Mouse (Mus musculus): ENCODE measurements at regions not wholly inside any gene's neighbourhood (a gene's known extent, or its start where the extent isn't known, plus 50 kb on each side); places are given as distances from the start of the nearest gene placed in this dataset.
A peak's percentile ranks its signal among the peaks of the same experiment; 100 is the strongest.

DNA sequence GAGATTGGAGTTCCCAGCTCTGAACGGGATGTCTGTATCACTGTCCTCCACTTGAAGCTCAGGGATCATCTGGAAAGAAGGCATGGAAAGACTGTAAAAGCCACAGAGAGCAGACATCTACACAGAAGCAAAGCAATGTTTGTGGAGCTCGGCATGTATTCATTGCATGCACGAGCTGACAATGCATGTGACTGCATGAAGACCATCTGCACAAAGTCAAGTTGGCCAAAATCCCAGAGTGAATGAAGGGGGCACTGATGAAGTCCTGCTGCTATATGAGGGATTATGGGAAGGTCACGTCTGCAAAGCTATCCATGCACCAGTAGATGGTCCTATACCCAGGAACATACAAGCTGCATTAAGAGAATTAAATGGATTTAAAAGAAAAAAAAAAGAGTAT lies 317.6 kb upstream of the Sox9 start:
- ATAC-seq (replicated peaks): no peak
- 70% methylated on average over 4 of the region's 4 CpGs for WGBS
- Histone ChIP-seq H3K4me3 (no peak overlapping the region), H3K9ac (replicated peaks) (no peak overlapping the region), H3K36me3 (no peaks in the 10 kb centered on the region), H3K27me3 (no peaks in the 10 kb centered on the region), H3K4me1 (no peaks in the 10 kb centered on the region), H3K4me2 (replicated peaks) (no peak overlapping the region), H3K9me3 (no peaks in the 10 kb centered on the region), H3K27ac (replicated peaks) (no peak overlapping the region)

DNA sequence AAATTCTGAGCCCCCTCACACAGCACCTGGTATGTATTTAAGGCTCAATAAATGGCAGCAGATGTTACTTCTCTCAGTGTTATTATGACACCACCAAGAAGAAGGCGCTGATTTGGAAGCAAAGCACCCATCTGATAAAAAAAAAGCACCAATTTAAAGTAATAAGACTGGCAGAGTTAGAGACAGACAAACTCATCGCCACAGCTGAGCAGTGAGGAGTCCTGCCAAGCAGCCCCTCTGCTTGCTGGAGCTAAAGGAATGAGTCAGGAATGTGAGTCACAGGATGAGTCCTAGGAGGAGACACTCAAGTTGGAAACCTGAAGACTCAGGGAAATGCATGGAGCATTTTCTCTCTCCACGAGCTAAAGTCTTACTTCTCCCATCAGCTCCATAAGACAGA lies 311.7 kb upstream of the Sox9 start:
- H3K27ac ChIP-seq (replicated peaks): no peak overlapping the region
- no peaks in the 10 kb centered on the region for H3K9me3 ChIP-seq
- H3K4me3 ChIP-seq: no peak overlapping the region
- no peaks in the 10 kb centered on the region for H3K36me3 ChIP-seq
- H3K27me3 ChIP-seq: no peaks in the 10 kb centered on the region
- H3K9ac ChIP-seq (replicated peaks): no peak overlapping the region
- no peaks in the 10 kb centered on the region for H3K4me1 ChIP-seq
- H3K4me2 ChIP-seq (replicated peaks): no peak overlapping the region
- 60% methylated on average over 3 of the region's 3 CpGs for WGBS
- no peak for ATAC-seq (replicated peaks)

DNA sequence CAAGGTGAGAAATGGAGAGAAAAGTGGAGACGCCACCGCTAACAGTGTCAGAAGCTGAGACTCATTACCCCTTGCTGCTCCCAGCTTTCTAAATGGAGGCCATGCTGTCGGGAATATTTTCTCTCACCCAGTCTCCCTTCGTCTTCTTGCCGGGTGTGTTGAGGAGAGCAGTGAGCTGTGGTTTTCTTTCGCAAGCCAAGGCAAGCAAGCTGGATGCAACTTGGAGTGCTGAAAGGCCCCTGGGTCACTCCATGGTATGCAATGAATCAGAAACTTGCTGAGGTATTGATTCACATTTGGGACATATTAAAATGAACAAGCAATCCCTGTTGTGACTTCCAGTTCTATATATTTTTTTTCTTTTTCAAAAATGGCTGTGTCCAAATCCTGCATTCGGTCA lies 308.8 kb upstream of the Sox9 start:
- 86% methylated on average over 7 of the region's 7 CpGs for WGBS
- no peak for ATAC-seq (replicated peaks)

DNA sequence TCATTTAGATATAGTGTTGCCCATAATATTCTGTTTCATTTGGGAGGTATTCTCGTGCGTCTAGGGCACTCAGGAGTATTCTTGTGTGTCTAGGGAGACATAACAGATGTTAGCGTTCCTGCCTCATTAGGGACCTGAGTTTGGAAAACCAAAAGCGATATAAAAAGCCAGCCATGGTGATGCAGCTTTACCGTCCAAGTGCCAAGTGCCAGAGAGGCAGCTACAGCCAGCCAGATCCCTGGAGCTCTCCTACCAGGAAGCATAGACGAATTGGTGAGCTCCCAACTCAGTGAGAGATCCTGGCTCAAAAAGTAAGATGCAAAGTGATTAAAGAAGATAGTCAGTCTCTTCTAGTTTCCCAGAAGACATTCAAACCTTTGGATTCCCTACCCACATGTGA lies 308.3 kb upstream of the Sox9 start:
- WGBS: 70% methylated on average over 6 of the region's 6 CpGs

More for the DNA sequence above, 308.8 kb upstream of the Sox9 start:
- H3K27me3 ChIP-seq: no peaks in the 10 kb centered on the region
- no peaks in the 10 kb centered on the region for H3K4me1 ChIP-seq
- H3K27ac ChIP-seq (replicated peaks): no peak overlapping the region
- H3K36me3 ChIP-seq: no peaks in the 10 kb centered on the region
- no peak overlapping the region for H3K4me3 ChIP-seq
- H3K4me2 ChIP-seq (replicated peaks): no peak overlapping the region
- no peak overlapping the region for H3K9ac ChIP-seq (replicated peaks)
- no peaks in the 10 kb centered on the region for H3K9me3 ChIP-seq

DNA sequence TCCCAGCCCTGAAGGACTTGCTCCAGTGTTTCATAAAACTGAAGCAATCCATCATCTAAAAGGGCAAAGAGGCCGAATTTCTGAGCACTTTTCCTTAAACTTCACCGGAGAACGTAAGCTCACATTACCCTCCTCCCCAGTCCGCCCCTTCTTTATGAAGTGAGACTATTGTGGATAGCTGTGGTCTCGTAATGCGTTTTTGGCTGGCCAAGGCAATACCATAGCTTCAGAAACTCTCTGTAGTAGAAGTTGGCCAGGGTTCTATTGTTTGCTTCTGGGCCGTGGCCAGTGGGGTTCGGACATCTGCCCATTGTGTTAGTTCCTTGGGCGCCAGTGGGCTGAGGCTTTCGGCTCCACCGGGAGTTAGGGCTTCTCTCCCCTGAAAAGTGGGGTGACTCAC lies 301.7 kb upstream of the Sox9 start:
- Histone ChIP-seq H3K27me3 (no peaks in the 10 kb centered on the region), H3K4me2 (replicated peaks) (0 out of 2 replicates have a peak overlapping the region, but pooled peaks have one; percentile 25), H3K4me1 (peaks cover 6% of the 10 kb centered on the region), H3K27ac (replicated peaks) (no peak overlapping the region), H3K9me3 (no peaks in the 10 kb centered on the region), H3K9ac (replicated peaks) (no peak overlapping the region), H3K4me3 (no peak overlapping the region), H3K36me3 (no peaks in the 10 kb centered on the region)
- WGBS: 69% methylated on average over 11 of the region's 11 CpGs
- ATAC-seq (replicated peaks): no peak

More for the DNA sequence above, 308.3 kb upstream of the Sox9 start:
- no peak overlapping the region for H3K4me2 ChIP-seq (replicated peaks)
- H3K27me3 ChIP-seq: no peaks in the 10 kb centered on the region
- no peak overlapping the region for H3K27ac ChIP-seq (replicated peaks)
- H3K9ac ChIP-seq (replicated peaks): no peak overlapping the region
- H3K4me1 ChIP-seq: no peaks in the 10 kb centered on the region
- no peaks in the 10 kb centered on the region for H3K9me3 ChIP-seq
- no peak overlapping the region for H3K4me3 ChIP-seq
- ATAC-seq (replicated peaks): no peak
- no peaks in the 10 kb centered on the region for H3K36me3 ChIP-seq

DNA sequence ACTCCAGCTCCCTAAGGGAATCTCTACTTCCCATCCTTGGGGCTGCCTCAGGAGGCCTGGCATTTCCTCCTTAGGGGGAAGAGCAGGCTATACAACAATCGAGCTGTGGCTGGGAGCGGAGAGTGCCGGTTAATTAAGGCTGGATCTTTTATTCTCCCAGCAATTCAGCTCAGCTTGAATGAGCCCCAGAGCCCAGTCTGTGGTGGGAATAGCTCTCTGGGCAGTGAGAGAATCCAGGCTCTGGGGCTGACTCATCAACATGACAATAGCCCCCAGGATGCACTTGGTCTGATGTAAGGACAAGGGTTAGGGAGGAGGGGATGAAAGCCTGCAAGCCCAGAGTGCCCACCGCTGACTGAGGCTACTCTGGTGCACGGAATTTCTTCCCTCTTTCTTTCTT lies 280.2 kb upstream of the Sox9 start:
- 0 out of 2 replicates have a peak overlapping the region, but pooled peaks have one; percentile 0 for H3K9ac ChIP-seq (replicated peaks)
- no peak overlapping the region for H3K4me2 ChIP-seq (replicated peaks)

DNA sequence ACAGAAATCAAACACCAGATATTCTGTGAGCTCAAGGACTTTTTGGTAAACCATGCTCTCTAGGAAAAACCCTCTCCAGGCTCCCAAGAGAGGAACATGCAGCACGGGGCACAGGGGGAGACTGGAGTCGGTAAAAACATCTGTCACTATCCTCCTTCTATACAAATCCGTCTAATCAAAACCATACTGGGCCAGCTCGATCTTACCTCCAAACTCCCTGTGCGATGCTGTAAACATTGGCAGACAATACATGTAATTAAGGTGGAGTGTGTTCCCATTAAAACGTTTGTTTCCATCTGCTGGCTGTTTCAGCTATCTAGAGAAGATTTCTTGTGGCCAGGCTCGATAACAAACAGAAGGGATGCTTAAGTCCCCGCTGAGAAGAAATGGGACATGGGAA lies 262.9 kb upstream of the Sox9 start:
- no peak overlapping the region for H3K4me2 ChIP-seq (replicated peaks)
- H3K36me3 ChIP-seq: no peaks in the 10 kb centered on the region
- no peak overlapping the region for H3K9ac ChIP-seq (replicated peaks)
- H3K9me3 ChIP-seq: no peaks in the 10 kb centered on the region
- WGBS: 50% methylated on average over 8 of the region's 8 CpGs
- no peak for ATAC-seq (replicated peaks)
- H3K27me3 ChIP-seq: no peaks in the 10 kb centered on the region
- no peaks in the 10 kb centered on the region for H3K4me1 ChIP-seq
- H3K4me3 ChIP-seq: no peak overlapping the region
- H3K27ac ChIP-seq (replicated peaks): no peak overlapping the region

More for the DNA sequence above, 280.2 kb upstream of the Sox9 start:
- Histone ChIP-seq H3K4me3 (no peak overlapping the region), H3K36me3 (no peaks in the 10 kb centered on the region), H3K27ac (replicated peaks) (peak overlapping the region; percentile 63), H3K4me1 (peaks cover 18% of the 10 kb centered on the region), H3K9me3 (no peaks in the 10 kb centered on the region), H3K27me3 (no peaks in the 10 kb centered on the region)
- peak; percentile 98 for ATAC-seq (replicated peaks)
- 0% methylated on average over 5 of the region's 5 CpGs for WGBS

DNA sequence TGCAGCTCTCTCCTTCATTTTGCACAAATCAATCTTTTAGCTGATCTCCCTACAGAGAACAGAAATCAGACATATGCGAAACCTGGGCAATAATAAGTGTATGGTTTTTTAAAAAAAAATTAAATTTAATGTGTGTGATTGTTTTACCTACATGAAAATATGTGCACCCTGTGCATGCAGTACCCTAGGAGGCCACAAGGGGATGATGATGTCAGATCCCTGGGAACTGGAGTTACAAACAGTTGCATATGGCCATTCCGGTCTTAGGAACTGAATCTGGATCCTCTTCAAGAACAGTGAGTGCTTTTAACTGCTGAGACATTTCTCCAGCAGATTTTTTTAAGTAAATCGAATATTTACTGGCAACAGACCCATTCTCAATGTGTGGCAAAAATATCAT lies 257.0 kb upstream of the Sox9 start:
- Histone ChIP-seq H3K4me3 (no peak overlapping the region), H3K9ac (replicated peaks) (no peak overlapping the region), H3K4me2 (replicated peaks) (no peak overlapping the region), H3K36me3 (no peaks in the 10 kb centered on the region), H3K4me1 (no peaks in the 10 kb centered on the region), H3K9me3 (no peaks in the 10 kb centered on the region), H3K27ac (replicated peaks) (no peak overlapping the region), H3K27me3 (no peaks in the 10 kb centered on the region)
- 93% methylated on average over 3 of the region's 3 CpGs for WGBS
- ATAC-seq (replicated peaks): no peak

DNA sequence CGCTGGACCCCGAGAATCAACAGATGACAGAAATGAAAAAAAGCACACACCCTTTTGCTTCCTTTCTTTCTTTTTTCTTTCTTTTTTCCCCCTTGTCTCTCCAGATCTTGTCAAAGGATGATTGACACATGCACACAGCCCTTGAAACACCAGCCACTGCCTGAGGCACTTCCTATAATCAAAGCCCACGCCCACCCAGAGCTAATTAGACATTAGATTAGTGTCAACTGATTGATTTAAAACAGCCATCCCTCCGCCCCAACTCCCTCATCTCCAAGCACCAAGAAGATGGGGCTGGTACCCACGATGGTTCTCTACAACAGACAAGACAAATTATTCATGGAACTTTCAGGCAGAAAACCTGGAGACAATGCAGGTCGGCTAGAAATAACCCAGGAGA lies 239.5 kb upstream of the Sox9 start:
- no peak for ATAC-seq (replicated peaks)

DNA sequence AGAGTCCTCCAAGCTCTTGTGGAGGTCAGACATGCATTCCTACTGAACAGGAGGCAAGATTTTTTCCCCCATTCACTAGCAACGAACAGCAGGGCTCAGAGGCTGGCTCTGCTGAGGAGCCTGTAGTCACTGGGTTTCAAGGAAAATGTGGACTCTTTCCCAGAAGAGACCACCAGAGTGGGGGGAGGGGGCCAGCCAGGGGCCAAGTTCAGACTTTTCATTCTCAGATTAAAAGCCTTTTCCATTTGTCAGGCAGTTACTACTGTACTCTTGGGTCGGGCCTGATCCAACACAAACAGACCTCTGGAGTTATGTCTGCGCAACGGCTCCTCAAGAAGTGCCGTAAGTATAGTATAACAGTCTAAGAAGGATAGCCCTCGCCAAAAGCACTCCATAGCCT lies 238.6 kb upstream of the Sox9 start:
- no peak overlapping the region for H3K27ac ChIP-seq (replicated peaks)
- no peak overlapping the region for H3K4me2 ChIP-seq (replicated peaks)
- H3K9me3 ChIP-seq: no peaks in the 10 kb centered on the region
- H3K4me1 ChIP-seq: peaks cover 12% of the 10 kb centered on the region
- 70% methylated on average over 6 of the region's 6 CpGs for WGBS
- no peaks in the 10 kb centered on the region for H3K27me3 ChIP-seq
- no peaks in the 10 kb centered on the region for H3K36me3 ChIP-seq
- no peak overlapping the region for H3K9ac ChIP-seq (replicated peaks)
- ATAC-seq (replicated peaks): no peak
- no peak overlapping the region for H3K4me3 ChIP-seq

More for the DNA sequence above, 239.5 kb upstream of the Sox9 start:
- no peak overlapping the region for H3K27ac ChIP-seq (replicated peaks)
- H3K9me3 ChIP-seq: no peaks in the 10 kb centered on the region
- H3K4me1 ChIP-seq: peaks cover 12% of the 10 kb centered on the region
- H3K4me2 ChIP-seq (replicated peaks): no peak overlapping the region
- no peak overlapping the region for H3K9ac ChIP-seq (replicated peaks)
- no peaks in the 10 kb centered on the region for H3K36me3 ChIP-seq
- H3K27me3 ChIP-seq: no peaks in the 10 kb centered on the region
- H3K4me3 ChIP-seq: no peak overlapping the region
- WGBS: 2% methylated on average over 6 of the region's 6 CpGs

DNA sequence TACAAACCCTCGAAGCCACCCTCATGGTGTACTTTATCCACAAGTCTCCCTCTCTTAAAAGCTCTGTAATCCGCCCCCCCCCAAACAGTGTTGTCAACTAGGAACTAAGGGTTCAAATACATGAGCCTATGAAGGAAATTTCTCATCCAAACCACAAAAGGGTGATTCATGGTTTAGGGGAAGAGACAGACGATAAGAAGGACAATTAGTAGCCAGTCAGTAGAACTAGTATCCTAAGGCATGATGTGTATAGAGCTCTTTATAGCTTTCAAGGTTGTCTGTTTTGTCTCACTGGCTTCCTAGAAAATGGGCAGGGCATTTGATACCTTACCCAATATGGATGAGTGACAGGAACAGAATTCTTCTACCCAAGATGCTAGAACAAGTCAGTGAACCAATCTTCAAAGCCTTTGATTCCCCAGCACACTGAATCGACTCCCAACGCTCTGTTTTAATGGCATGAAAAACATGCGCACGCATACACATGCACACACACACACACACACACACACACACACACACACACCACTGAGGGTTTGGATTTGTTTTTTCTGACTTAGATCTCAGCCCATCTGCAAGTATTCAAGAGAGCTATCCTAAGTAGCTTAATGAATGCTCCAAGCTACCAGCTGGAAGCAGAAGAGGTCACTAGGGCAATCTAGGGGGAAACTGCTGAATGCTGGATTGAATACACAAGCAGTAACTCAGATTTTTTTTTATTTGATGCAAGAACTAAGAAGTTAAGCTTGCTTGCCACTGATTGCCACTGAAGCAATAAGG lies 236.6 kb upstream of the Sox9 start:
- Histone ChIP-seq H3K4me2 (replicated peaks) (no peak overlapping the region), H3K27ac (replicated peaks) (no peak overlapping the region), H3K9ac (replicated peaks) (no peak overlapping the region), H3K27me3 (no peaks in the 10 kb centered on the region), H3K36me3 (no peaks in the 10 kb centered on the region), H3K4me1 (peaks cover 12% of the 10 kb centered on the region), H3K9me3 (no peaks in the 10 kb centered on the region), H3K4me3 (no peak overlapping the region)
- ATAC-seq (replicated peaks): no peak
- 75% methylated on average over 7 of the region's 7 CpGs for WGBS

DNA sequence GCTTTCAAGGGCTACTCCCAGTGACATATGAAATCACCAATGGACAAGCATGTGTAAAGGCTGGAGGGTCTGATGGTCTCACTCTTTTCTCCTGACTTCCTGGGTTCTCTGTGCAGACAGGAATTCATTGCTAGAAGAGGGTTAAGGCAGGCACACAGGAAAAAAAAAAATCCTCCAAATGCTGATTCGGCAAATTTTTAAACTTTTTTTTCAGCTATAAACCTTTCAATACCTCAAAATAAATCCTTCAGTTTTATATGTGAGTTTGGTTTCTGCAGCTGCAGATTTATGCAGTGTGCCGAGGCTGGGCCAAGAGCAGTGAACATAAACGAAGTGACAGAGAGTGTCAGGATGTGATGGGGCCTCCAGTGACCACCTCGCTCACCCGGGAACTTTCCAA lies 235.9 kb upstream of the Sox9 start:
- peaks cover 12% of the 10 kb centered on the region for H3K4me1 ChIP-seq
- no peaks in the 10 kb centered on the region for H3K27me3 ChIP-seq
- H3K9me3 ChIP-seq: no peaks in the 10 kb centered on the region
- H3K4me2 ChIP-seq (replicated peaks): no peak overlapping the region
- H3K4me3 ChIP-seq: no peak overlapping the region
- no peaks in the 10 kb centered on the region for H3K36me3 ChIP-seq
- H3K9ac ChIP-seq (replicated peaks): no peak overlapping the region
- H3K27ac ChIP-seq (replicated peaks): no peak overlapping the region
- WGBS: 72% methylated on average over 5 of the region's 5 CpGs
- no peak for ATAC-seq (replicated peaks)

DNA sequence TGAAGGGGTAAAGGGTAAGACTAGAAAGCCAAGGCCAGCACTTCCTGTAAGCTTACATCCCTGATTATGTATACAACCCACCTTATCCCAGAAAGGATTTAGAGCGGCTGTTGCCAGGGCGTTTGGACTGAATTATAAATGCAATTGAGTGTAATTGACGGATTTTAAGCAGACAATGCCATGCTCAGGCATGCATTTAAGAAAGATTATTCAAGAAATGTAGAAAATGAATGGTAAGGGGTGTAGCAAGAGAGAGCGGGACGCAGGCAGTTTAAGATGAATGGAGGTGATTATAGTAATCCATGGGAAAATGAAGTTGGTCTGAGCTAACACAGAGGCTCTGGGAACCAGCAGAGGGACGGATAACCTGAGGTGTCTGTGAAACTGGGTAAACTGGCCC lies 229.2 kb upstream of the Sox9 start:
- H3K4me1 ChIP-seq: peaks cover 13% of the 10 kb centered on the region
- no peak overlapping the region for H3K9ac ChIP-seq (replicated peaks)
- 16% methylated on average over 6 of the region's 6 CpGs for WGBS
- H3K4me2 ChIP-seq (replicated peaks): no peak overlapping the region
- H3K27me3 ChIP-seq: no peaks in the 10 kb centered on the region
- H3K4me3 ChIP-seq: no peak overlapping the region
- no peaks in the 10 kb centered on the region for H3K36me3 ChIP-seq
- no peak for ATAC-seq (replicated peaks)
- H3K9me3 ChIP-seq: no peaks in the 10 kb centered on the region
- no peak overlapping the region for H3K27ac ChIP-seq (replicated peaks)
